Mouse (Mus musculus): ENCODE data around the gene Mthfd2. TPM values are rescaled to one million over a fixed set of nuclear protein-coding genes. Genes with fewer than 3 reads are reported as not detected.

Gene Mthfd2
- polyA plus RNA-seq, 1 experiment from 2014 or later: 43.5 TPM

GRCm38 (mm10) chr6:83354856-83355781 lies 29.4 kb upstream of the Mthfd2 start:
- peak overlapping the region; percentile 24; the same call in 1 of the 2 replicates for H3K4me2 ChIP-seq (ENCODE audit: low read depth, low read length)
- H3K27ac ChIP-seq (ENCODE audit: low read length): peak overlapping the region; percentile 79

DNA sequence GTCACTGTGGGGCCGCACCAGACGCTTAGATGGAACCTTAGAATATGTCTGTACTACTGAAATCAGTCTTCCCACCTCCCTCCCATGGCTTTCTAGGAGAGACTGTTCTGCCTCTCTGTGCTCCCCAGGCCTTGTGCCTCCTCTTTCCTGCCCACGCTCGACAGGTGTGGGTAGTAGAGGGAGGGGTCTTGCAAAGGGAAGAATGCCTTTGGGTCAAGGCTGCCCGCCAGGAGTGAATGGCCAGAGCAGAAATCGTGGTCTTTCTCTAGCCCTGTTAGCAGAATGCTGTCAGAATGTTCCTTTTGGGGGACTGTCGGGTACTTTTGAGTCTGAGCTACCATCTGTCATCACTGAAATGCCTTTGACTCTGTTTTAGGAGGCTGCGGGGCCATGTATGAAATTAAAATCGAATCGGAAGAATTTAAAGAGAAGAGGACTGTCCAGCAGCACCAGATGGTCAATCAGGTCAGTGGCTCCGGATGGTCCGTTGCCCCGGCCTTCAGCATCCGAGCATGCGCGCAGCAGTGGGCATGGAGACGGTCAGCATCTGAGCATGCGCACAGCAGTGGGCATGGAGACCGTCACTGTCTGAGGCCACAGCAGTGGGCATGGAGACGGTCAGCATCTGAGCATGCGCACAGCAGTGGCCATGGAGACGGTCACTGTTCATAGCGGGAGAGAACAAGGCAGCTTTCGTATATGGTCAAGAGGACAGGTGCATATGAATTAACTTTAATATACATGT lies 27.1 kb upstream of the Mthfd2 start:
- no peak for ATAC-seq
- H3K27ac ChIP-seq (ENCODE audit: low read length): no peak overlapping the region
- 95% methylated on average over 24 of the region's 24 CpGs for WGBS
- H3K4me1 ChIP-seq (ENCODE audit: control insufficient read depth, insufficient read depth, low read length): peaks cover 27% of the 10 kb centered on the region
- H3K27me3 ChIP-seq (replicated peaks; ENCODE audit: control insufficient read depth, insufficient read depth, low read length): no peaks in the 10 kb centered on the region
- H3K9me3 ChIP-seq (ENCODE audit: control insufficient read depth, low read length): no peaks in the 10 kb centered on the region
- no peaks in the 10 kb centered on the region for H3K36me3 ChIP-seq (ENCODE audit: control insufficient read depth, insufficient read depth, low read length)
- 0 out of 2 replicates have a peak overlapping the region, but pooled peaks have one; percentile 13 for H3K9ac ChIP-seq (ENCODE audit: low read depth, low read length)
- no peak overlapping the region for H3K4me2 ChIP-seq (ENCODE audit: low read depth, low read length)
- no peak overlapping the region for H3K4me3 ChIP-seq (ENCODE audit: low read length)

More at GRCm38 (mm10) chr6:83354856-83355781, 29.4 kb upstream of the Mthfd2 start:
- 74% methylated on average over 9 of the region's 9 CpGs for WGBS
- Histone ChIP-seq H3K27me3 (replicated peaks; ENCODE audit: control insufficient read depth, insufficient read depth, low read length) (no peaks in the 10 kb centered on the region), H3K9me3 (ENCODE audit: control insufficient read depth, low read length) (no peaks in the 10 kb centered on the region), H3K4me3 (ENCODE audit: low read length) (no peak overlapping the region), H3K36me3 (ENCODE audit: control insufficient read depth, insufficient read depth, low read length) (peaks cover 3% of the 10 kb centered on the region), H3K4me1 (ENCODE audit: control insufficient read depth, insufficient read depth, low read length) (peaks cover 19% of the 10 kb centered on the region), H3K9ac (ENCODE audit: low read depth, low read length) (0 out of 2 replicates have a peak overlapping the region, but pooled peaks have one; percentile 26)
- peak; percentile 69 for ATAC-seq

DNA sequence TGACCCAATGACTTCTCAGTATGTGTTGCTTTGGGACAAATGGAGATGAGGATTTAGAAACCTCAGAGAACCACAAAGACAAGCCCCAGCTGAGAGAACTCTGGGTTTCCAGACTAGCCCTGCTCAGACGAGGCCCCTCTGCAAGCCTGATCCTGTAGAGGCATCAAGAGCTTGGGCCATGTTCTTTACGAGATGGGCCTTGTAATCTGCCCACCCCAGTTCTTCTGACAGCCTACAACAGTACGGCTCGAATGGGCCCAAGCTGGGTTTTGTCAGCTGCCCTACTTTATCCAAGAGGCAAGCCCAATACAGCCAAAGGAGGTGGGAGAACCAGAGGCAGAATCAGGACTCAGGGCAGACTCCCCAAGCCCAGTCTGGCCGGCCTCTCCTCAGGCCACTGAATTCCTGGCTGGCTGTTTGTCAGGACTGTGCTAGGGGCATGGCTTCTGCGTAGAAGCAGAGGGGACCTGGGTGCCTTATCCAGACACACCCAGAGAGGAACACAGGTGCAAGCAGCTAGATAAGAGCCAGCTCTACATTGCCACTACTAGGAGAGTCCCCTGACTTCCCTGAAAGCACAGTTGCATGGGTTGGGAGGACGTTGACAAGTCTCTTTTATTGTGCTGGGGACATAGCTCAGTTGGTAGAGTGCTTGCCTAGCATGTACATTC lies 25.9 kb upstream of the Mthfd2 start:
- 68% methylated on average over 7 of the region's 7 CpGs for WGBS
- H3K4me1 ChIP-seq (ENCODE audit: control insufficient read depth, insufficient read depth, low read length): peaks cover 27% of the 10 kb centered on the region
- no peak overlapping the region for H3K4me3 ChIP-seq (ENCODE audit: low read length)
- H3K9me3 ChIP-seq (ENCODE audit: control insufficient read depth, low read length): no peaks in the 10 kb centered on the region
- no peaks in the 10 kb centered on the region for H3K27me3 ChIP-seq (replicated peaks; ENCODE audit: control insufficient read depth, insufficient read depth, low read length)
- peak overlapping the region; percentile 71 for H3K27ac ChIP-seq (ENCODE audit: low read length)
- no peaks in the 10 kb centered on the region for H3K36me3 ChIP-seq (ENCODE audit: control insufficient read depth, insufficient read depth, low read length)
- H3K9ac ChIP-seq (ENCODE audit: low read depth, low read length): no peak overlapping the region
- no peak overlapping the region for H3K4me2 ChIP-seq (ENCODE audit: low read depth, low read length)
- ATAC-seq: peak; percentile 63

DNA sequence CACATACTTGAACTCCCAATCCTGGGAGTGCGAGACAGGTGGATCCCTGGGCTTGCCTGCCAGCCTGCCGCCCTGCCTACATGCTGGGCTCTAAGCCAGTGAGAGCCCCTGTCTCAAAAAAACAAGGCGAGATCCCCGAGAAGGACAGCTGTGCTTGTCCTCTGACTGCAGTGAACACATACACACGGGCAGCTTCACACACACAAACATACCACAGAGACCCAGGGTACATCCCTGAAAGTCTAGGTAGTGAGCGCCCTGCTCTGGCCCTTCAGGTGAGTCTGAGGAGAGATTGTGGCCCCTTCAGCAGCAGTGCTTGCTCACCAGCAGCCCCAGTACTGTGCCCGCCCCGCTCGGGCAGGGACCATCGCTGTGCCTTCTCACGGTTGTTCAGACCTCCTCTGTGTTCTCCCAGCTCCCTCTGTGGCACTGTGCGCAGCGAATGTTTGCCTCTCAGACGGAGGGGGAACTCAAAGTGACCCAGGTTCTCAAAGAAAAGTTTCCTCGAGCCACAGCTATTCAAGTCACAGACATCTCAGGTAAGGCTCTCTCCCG lies 25.2 kb upstream of the Mthfd2 start:
- no peak for ATAC-seq
- no peak overlapping the region for H3K27ac ChIP-seq (ENCODE audit: low read length)
- H3K4me1 ChIP-seq (ENCODE audit: control insufficient read depth, insufficient read depth, low read length): peaks cover 27% of the 10 kb centered on the region
- no peaks in the 10 kb centered on the region for H3K36me3 ChIP-seq (ENCODE audit: control insufficient read depth, insufficient read depth, low read length)
- 90% methylated on average over 16 of the region's 16 CpGs for WGBS
- no peak overlapping the region for H3K4me3 ChIP-seq (ENCODE audit: low read length)
- no peaks in the 10 kb centered on the region for H3K27me3 ChIP-seq (replicated peaks; ENCODE audit: control insufficient read depth, insufficient read depth, low read length)
- H3K4me2 ChIP-seq (ENCODE audit: low read depth, low read length): no peak overlapping the region
- no peak overlapping the region for H3K9ac ChIP-seq (ENCODE audit: low read depth, low read length)
- H3K9me3 ChIP-seq (ENCODE audit: control insufficient read depth, low read length): no peaks in the 10 kb centered on the region

- no peaks in the 10 kb centered on the region for H3K36me3 ChIP-seq (ENCODE audit: control insufficient read depth, insufficient read depth, low read length)
- no peaks in the 10 kb centered on the region for H3K9me3 ChIP-seq (ENCODE audit: control insufficient read depth, low read length)
- peaks cover 23% of the 10 kb centered on the region for H3K4me1 ChIP-seq (ENCODE audit: control insufficient read depth, insufficient read depth, low read length)
- no peak overlapping the region for H3K27ac ChIP-seq (ENCODE audit: low read length)
- peak overlapping the region; percentile 89 for H3K4me3 ChIP-seq (ENCODE audit: low read length)
- no peaks in the 10 kb centered on the region for H3K27me3 ChIP-seq (replicated peaks; ENCODE audit: control insufficient read depth, insufficient read depth, low read length)
- WGBS: 86% methylated on average over 7 of the region's 7 CpGs
- H3K9ac ChIP-seq (ENCODE audit: low read depth, low read length): peak overlapping the region; percentile 96
- ATAC-seq: no peak
- peak overlapping the region; percentile 80 for H3K4me2 ChIP-seq (ENCODE audit: low read depth, low read length)
Measured at GRCm38 (mm10) chr6:83350172-83350571, 24.5 kb upstream of the Mthfd2 start.

DNA sequence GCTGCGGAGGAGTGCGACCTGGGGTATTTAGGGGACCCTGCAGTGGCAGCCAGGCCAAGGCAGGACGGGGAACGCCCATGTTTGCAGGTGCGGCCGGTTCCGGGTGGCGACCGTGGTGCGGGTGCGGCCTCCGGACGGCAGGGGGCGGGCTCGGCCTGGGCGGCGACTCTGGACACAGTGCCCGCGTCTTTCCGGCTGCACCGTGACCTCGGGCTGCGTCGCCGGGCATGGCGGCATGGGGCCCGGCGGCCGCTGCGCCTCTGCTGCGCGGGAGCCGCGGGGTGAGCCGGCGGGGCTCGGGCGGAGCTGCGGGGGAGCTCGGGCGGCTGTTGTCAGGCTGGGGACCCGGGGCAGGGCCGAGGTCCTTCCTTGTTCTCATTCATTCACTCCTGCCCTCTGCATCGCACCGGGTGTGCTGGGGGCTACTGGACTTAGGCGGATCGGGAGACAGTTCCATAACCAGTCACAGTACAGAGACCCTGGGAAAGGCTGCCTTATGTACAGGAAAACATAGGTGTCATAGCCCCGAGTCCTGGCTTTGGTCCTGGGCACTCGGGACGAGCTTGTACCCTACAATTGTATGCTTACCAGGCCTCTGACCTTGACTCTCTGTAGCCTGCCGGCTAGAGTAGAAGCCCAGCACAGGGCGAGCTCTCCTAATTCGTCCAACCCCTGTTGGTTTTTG lies 23.7 kb upstream of the Mthfd2 start:
- peak; percentile 95 for ATAC-seq
- WGBS: under 1% methylated on average over 53 of the region's 53 CpGs
- Histone ChIP-seq H3K36me3 (ENCODE audit: control insufficient read depth, insufficient read depth, low read length) (no peaks in the 10 kb centered on the region), H3K27me3 (replicated peaks; ENCODE audit: control insufficient read depth, insufficient read depth, low read length) (no peaks in the 10 kb centered on the region), H3K9ac (ENCODE audit: low read depth, low read length) (peak overlapping the region; percentile 96), H3K4me2 (ENCODE audit: low read depth, low read length) (peak overlapping the region; percentile 80), H3K4me3 (ENCODE audit: low read length) (peak overlapping the region; percentile 89), H3K27ac (ENCODE audit: low read length) (peak overlapping the region; percentile 54), H3K9me3 (ENCODE audit: control insufficient read depth, low read length) (no peaks in the 10 kb centered on the region), H3K4me1 (ENCODE audit: control insufficient read depth, insufficient read depth, low read length) (peaks cover 20% of the 10 kb centered on the region)

DNA sequence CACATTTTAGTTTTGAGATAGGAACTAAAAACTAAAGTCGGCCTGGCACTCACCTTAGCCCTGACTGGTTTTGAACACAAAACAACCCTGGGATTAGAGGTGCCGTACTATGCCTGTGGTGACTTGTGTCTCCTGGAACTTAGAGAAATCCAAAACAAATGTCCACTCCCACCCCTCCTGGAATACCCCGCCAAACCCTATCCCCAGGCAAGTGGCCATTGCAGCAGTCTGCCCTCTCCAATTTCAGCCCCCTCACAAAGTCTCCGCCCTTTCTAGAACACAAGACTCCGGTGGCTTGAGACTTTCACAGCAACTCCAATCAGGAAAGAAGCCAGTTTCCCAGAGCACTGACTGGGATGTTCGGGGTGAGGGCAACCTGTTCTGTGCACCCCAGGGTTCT lies 23.2 kb upstream of the Mthfd2 start, which contains the start of gene Bola3:
TSS of gene Bola3 (plus strand) at position 275 of the 400 bp plus-strand sequence.
- H3K4me3 ChIP-seq (ENCODE audit: low read length): peak within 1 kb of the TSS; percentile 89
- ATAC-seq: peak; percentile 34; the same call in 1 of the 2 replicates
- peak within 1 kb of the TSS; percentile 80 for H3K4me2 ChIP-seq (ENCODE audit: low read depth, low read length)
- H3K4me1 ChIP-seq (ENCODE audit: control insufficient read depth, insufficient read depth, low read length): peaks cover 20% of the 10 kb centered on the region
- H3K36me3 ChIP-seq (ENCODE audit: control insufficient read depth, insufficient read depth, low read length): no peaks in the 10 kb centered on the region
- H3K27ac ChIP-seq (ENCODE audit: low read length): peak within 1 kb of the TSS; percentile 54
- WGBS: 34% methylated on average over 6 of the region's 6 CpGs
- H3K27me3 ChIP-seq (replicated peaks; ENCODE audit: control insufficient read depth, insufficient read depth, low read length): no peaks in the 10 kb centered on the region
- H3K9me3 ChIP-seq (ENCODE audit: control insufficient read depth, low read length): no peaks in the 10 kb centered on the region
- H3K9ac ChIP-seq (ENCODE audit: low read depth, low read length): peak within 1 kb of the TSS; percentile 96

DNA sequence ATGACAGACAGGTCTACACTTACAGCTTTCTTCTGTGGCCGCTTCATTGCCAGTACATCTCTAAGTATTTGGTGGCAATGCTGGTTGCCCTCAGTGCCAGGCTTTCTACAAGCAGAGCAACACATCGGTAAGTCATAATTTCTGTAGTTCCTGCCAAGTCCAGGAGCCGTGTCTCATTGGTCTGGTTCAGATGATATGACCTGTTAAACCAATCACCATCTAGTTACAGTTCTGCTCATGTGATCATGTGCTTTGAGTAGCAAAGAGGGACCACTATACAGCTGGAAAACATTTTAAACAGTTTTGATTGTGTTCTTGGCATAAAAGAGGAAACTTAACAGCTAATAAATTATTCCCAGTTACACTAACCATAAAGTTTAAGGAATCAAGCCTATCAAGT lies 22.2 kb upstream of the Mthfd2 start:
- Histone ChIP-seq H3K4me3 (ENCODE audit: low read length) (no peak overlapping the region), H3K27me3 (replicated peaks; ENCODE audit: control insufficient read depth, insufficient read depth, low read length) (no peaks in the 10 kb centered on the region), H3K9ac (ENCODE audit: low read depth, low read length) (no peak overlapping the region), H3K27ac (ENCODE audit: low read length) (no peak overlapping the region), H3K36me3 (ENCODE audit: control insufficient read depth, insufficient read depth, low read length) (no peaks in the 10 kb centered on the region), H3K4me2 (ENCODE audit: low read depth, low read length) (no peak overlapping the region), H3K4me1 (ENCODE audit: control insufficient read depth, insufficient read depth, low read length) (peaks cover 20% of the 10 kb centered on the region), H3K9me3 (ENCODE audit: control insufficient read depth, low read length) (no peaks in the 10 kb centered on the region)
- ATAC-seq: no peak
- 84% methylated on average over 3 of the region's 3 CpGs for WGBS
